Mouse (Mus musculus) cerebellum, adult 2 months (tissue): ENCODE measurements around the gene Ccni.

ENCODE experiments used
- CTCF ChIP-seq: fragments of 200-500 bp; IDR thresholded peaks from 2 replicates; pipeline ENCODE4 v1.5.1; 2011; ENCODE audit warnings: low read depth, mild to moderate bottlenecking, control low read depth, low read length, moderate library complexity, borderline replicate concordance; ENCODE audit not compliant: insufficient read depth
- POLR2A ChIP-seq: fragments of 200-500 bp; IDR thresholded peaks from 2 replicates; pipeline ENCODE4 v1.6.1; 2011; ENCODE audit warnings: low read length, control low read depth, borderline replicate concordance; ENCODE audit not compliant: insufficient read depth

DNA sequence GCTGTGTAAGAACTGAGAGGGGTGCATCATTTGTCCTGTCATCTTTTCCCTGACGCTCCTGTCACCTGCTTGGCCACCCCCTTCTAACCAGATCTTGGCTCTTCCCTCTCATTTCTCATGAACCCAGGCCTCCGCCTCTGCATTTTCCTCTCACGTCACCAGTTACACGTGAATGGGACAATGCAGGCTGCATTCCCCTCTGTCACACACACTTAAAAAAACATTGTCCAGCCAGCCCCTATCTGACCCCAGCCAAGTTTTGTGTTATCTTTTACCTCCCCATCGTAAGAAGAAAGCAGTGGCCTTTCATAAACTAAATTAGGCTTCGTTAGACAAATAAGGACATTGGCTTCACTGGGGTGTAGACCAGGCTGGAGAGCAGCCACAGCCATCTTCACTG, 33.8 kb downstream of the Ccni start:
- no peak for TF ChIP-seq CTCF
- no peak for TF ChIP-seq POLR2A
